Mouse (Mus musculus) G1E (cell line): ENCODE measurements at regions not wholly inside any gene's neighbourhood (a gene's known extent, or its start where the extent isn't known, plus 50 kb on each side); places are given as distances from the start of the nearest gene placed in this dataset.

Experiments used
- ATAC-seq: 2 replicates; pipeline ENCODE4 v1.8.0; 2016; ENCODE audit warnings: mild to moderate bottlenecking; ENCODE audit not compliant: insufficient number of reproducible peaks, poor library complexity, low FRiP score, severe bottlenecking; ENCODE audit errors: extremely low read depth
- DNase-seq: peaks from one replicate; pipeline ENCODE4 v3.0.0; 2012; ENCODE audit warnings: low spot score
- H3K27me3 ChIP-seq: 2 replicates; pipeline ENCODE4 v1.6.1; 2012; ENCODE audit warnings: mild to moderate bottlenecking, low read length, inconsistent platforms; ENCODE audit not compliant: insufficient read depth
- H3K36me3 ChIP-seq: replicated peaks from 2 replicates; pipeline ENCODE3; 2012; ENCODE audit warnings: mild to moderate bottlenecking, inconsistent platforms
- H3K4me1 ChIP-seq: 2 replicates; pipeline ENCODE4 v1.6.1; 2012; ENCODE audit warnings: low read depth, low read length, inconsistent platforms, mixed read lengths; ENCODE audit not compliant: insufficient read depth
- H3K4me3 ChIP-seq: 2 replicates; pipeline ENCODE4 v1.5.1; 2012; ENCODE audit warnings: low read depth, mild to moderate bottlenecking, inconsistent platforms, low read length, moderate library complexity, mixed read lengths
- H3K9me3 ChIP-seq: replicated peaks from 2 replicates; pipeline ENCODE4 v1.6.1; 2012; ENCODE audit warnings: inconsistent platforms
- CTCF ChIP-seq: IDR thresholded peaks from 2 replicates; pipeline ENCODE4 v1.5.1; 2012; ENCODE audit warnings: low read depth, low read length, inconsistent platforms, mixed read lengths
- GATA1 ChIP-seq: IDR thresholded peaks from 2 replicates; pipeline ENCODE4 v1.6.1; 2012; ENCODE audit warnings: borderline replicate concordance, low read length, inconsistent platforms, mixed read lengths
- GATA2 ChIP-seq: IDR thresholded peaks from 2 replicates; pipeline ENCODE4 v1.6.1; 2012; ENCODE audit warnings: low read depth, low read length, inconsistent platforms, borderline replicate concordance
- POLR2AphosphoS5 ChIP-seq: IDR thresholded peaks from 2 replicates; pipeline ENCODE4 v1.6.1; 2012; ENCODE audit warnings: low read depth, low read length, inconsistent platforms; ENCODE audit not compliant: insufficient replicate concordance
- TAL1 ChIP-seq: conservative IDR thresholded peaks from 2 replicates; pipeline ENCODE4 v1.6.1; 2012; ENCODE audit warnings: low read depth, low read length, inconsistent platforms, mixed read lengths

DNA sequence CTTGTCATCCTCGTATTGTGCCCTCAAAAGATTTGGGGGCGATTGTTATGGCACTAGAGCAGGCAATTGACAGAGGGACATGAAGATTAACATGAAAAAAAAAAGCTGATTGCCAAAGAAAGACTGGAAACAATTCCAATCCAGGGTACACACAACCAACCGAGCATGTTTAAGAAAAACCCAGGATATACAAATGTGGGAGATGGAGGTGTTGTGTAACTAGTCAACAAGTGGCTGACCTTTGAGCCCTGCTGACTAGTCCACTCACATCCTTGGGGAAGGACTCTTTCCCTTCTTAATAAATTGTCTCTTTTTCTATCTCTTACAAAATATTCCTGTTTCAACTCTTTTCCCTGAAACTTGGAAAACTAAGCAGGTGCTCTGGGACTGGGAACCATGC, 484.9 kb upstream of the Gm5415 start:
- Histone ChIP-seq H3K36me3 (no peaks in the 10 kb centered on the region), H3K9me3 (no peaks in the 10 kb centered on the region), H3K4me3 (no peak overlapping the region), H3K4me1 (no peaks in the 10 kb centered on the region), H3K27me3 (no peaks in the 10 kb centered on the region)
- ATAC-seq (no peak), DNase-seq (no peak)
- no peak for TF ChIP-seq GATA1
- TF ChIP-seq POLR2AphosphoS5 = no peak
- no peak for TF ChIP-seq GATA2
- TF ChIP-seq TAL1 = no peak
- TF ChIP-seq CTCF = no peak

GRCm38 (mm10) chr1:33026683-33027415, 479.8 kb upstream of the Gm5415 start:
- TF ChIP-seq GATA1 (no peak), GATA2 (no peak), POLR2AphosphoS5 (no peak), CTCF (no peak), TAL1 (no peak)
- H3K36me3 ChIP-seq = no peaks in the 10 kb centered on the region
- DNase-seq (no peak), ATAC-seq (no peak)
- no peaks in the 10 kb centered on the region for H3K27me3 ChIP-seq
- no peaks in the 10 kb centered on the region for H3K4me1 ChIP-seq
- no peak overlapping the region for H3K4me3 ChIP-seq
- H3K9me3 ChIP-seq = no peaks in the 10 kb centered on the region

GRCm38 (mm10) chr1:33025379-33025778, 478.3 kb upstream of the Gm5415 start:
- no peak for ATAC-seq

GRCm38 (mm10) chr1:33022852-33023251, 475.8 kb upstream of the Gm5415 start:
- peak; percentile 4 for DNase-seq
- no peaks in the 10 kb centered on the region for H3K9me3 ChIP-seq
- peak; percentile 17; the same call in 1 of the 2 replicates for TF ChIP-seq CTCF
- TF ChIP-seq GATA2 = no peak
- TF ChIP-seq GATA1 = no peak
- no peak for TF ChIP-seq TAL1
- TF ChIP-seq POLR2AphosphoS5 = no peak
- no peaks in the 10 kb centered on the region for H3K36me3 ChIP-seq
- H3K27me3 ChIP-seq = no peaks in the 10 kb centered on the region
- no peak for ATAC-seq
- H3K4me3 ChIP-seq = no peak overlapping the region
- H3K4me1 ChIP-seq = no peaks in the 10 kb centered on the region

More at GRCm38 (mm10) chr1:33025379-33025778, 478.3 kb upstream of the Gm5415 start:
- Histone ChIP-seq H3K36me3 (no peaks in the 10 kb centered on the region), H3K4me1 (no peaks in the 10 kb centered on the region), H3K27me3 (no peaks in the 10 kb centered on the region), H3K4me3 (no peak overlapping the region), H3K9me3 (no peaks in the 10 kb centered on the region)
- no peak for DNase-seq
- TF ChIP-seq TAL1 (no peak), CTCF (no peak)

DNA sequence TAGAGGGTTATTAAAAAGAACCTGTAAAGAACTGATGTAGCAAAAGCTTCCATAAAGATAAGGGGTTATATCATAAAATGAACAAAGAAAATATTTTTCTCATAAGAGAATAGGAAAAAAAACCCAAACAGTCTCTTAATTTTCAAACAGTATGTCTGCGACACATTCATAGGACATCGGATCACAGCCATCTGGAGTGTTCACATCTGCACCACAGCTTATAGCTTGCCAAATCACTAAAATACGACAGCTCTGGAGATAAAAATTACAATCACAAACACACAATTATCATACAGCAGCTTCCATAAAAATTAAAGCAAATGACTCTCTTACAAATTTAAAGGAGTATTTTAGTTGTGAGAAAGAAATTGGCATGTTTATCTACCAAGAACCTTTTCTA, 456.9 kb upstream of the Gm5415 start:
- DNase-seq = no peak
- Histone ChIP-seq H3K27me3 (no peaks in the 10 kb centered on the region), H3K4me3 (no peak overlapping the region), H3K4me1 (no peaks in the 10 kb centered on the region), H3K36me3 (no peaks in the 10 kb centered on the region), H3K9me3 (no peaks in the 10 kb centered on the region)
- TF ChIP-seq GATA1 (no peak), TAL1 (no peak), POLR2AphosphoS5 (no peak), GATA2 (no peak), CTCF (no peak)
- no peak for ATAC-seq

- H3K4me3 ChIP-seq = no peak overlapping the region
- DNase-seq (no peak), ATAC-seq (no peak)
- no peak for TF ChIP-seq GATA1
- TF ChIP-seq CTCF = peak; percentile 67
- TF ChIP-seq GATA2 = no peak
- TF ChIP-seq TAL1 = no peak
- no peak for TF ChIP-seq POLR2AphosphoS5
- H3K27me3 ChIP-seq = no peaks in the 10 kb centered on the region
- no peaks in the 10 kb centered on the region for H3K36me3 ChIP-seq
- no peaks in the 10 kb centered on the region for H3K4me1 ChIP-seq
- no peaks in the 10 kb centered on the region for H3K9me3 ChIP-seq
Observed at GRCm38 (mm10) chr1:32964957-32965356, 417.9 kb upstream of the Gm5415 start.
